Mouse (Mus musculus): ENCODE results near the gene Babam2.

DNA sequence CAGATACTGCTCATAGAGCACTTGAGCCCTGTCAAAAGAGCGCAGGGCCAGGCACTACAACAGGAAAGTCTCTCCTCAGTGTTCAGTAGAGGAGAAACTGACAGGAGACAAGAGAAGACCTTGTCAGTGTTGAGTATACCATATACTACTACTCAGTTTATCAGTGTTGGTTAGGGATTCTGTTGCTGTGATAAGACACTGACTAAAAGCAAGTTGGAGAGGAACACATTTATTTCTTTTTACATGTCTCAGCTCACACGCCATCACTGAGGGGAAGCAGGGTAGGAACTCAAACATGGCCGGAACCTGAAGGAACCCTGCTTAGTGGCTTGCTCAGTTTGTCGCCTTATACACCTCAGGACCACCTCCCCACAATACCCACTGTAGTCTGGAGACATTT is 64.4 kb downstream of the Babam2 start:
- TF ChIP-seq CTCF (IDR thresholded peaks at IDR 0.05; ENCODE audit: borderline replicate concordance, extremely low read depth, insufficient read depth, insufficient read length) (no peak), POLR2A (IDR thresholded peaks at IDR 0.05; ENCODE audit: borderline replicate concordance, extremely low read depth, insufficient read depth, insufficient read length, poor library complexity, severe bottlenecking) (no peak)

All from brain, embryonic 14.5 days (tissue).